Mouse (Mus musculus): ENCODE results near the gene D430041D05Rik. TPM values are rescaled to one million over a fixed set of nuclear protein-coding genes. Genes with fewer than 3 reads are reported as not detected.

Gene D430041D05Rik
- polyA plus RNA-seq, 1 experiment from 2014 or later = 2.5 TPM

DNA sequence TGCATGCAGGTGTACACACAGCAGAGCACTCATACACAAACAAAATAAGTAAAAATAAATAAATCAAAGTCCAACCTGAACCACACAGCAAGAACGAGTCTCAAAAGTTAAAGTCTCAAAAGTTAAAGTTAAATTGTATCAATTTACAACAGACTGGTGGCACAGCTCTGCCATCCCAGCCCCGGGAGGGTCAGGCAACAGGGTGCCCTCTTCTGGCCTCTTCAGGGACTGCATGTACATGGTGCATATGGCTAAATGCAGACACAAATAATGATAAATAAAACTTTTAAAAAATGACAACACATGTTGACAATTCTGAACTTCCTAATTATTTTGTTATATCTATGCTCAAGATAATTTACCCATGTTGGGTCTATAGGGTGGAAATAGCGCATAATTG is 279.8 kb downstream of the D430041D05Rik start:
- peak; percentile 78 for DNase-seq (ENCODE audit: low spot score)
- no peak for ATAC-seq (replicated peaks; ENCODE audit: low FRiP score)
- no peaks in the 10 kb centered on the region for H3K4me1 ChIP-seq (replicated peaks; ENCODE audit: control insufficient read depth, insufficient read depth, low read length)
- WGBS = 65% methylated on average over 3 of the region's 3 CpGs
- no peak overlapping the region for H3K4me2 ChIP-seq (ENCODE audit: low read depth, low read length, severe bottlenecking)
- no peak overlapping the region for H3K9ac ChIP-seq (ENCODE audit: low read length)
- no peaks in the 10 kb centered on the region; the same call in 1 of the 2 replicates for H3K27me3 ChIP-seq (ENCODE audit: control insufficient read depth, insufficient read depth, low read length)
- H3K36me3 ChIP-seq (ENCODE audit: control insufficient read depth, insufficient read depth, low read length) = no peaks in the 10 kb centered on the region
- H3K4me3 ChIP-seq (ENCODE audit: low read depth, low read length) = no peak overlapping the region
- H3K27ac ChIP-seq (ENCODE audit: low read depth, low read length) = no peak overlapping the region
- no peaks in the 10 kb centered on the region for H3K9me3 ChIP-seq (ENCODE audit: control insufficient read depth, low read length)

GRCm38 (mm10) chr2:104130165-104130564 is 280.6 kb downstream of the D430041D05Rik start:
- H3K9me3 ChIP-seq (ENCODE audit: control insufficient read depth, low read length) = no peaks in the 10 kb centered on the region
- H3K9ac ChIP-seq (ENCODE audit: low read length) = no peak overlapping the region
- WGBS = 86% methylated on average over 6 of the region's 6 CpGs
- no peak overlapping the region for H3K4me2 ChIP-seq (ENCODE audit: low read depth, low read length, severe bottlenecking)
- peaks cover 2% of the 10 kb centered on the region for H3K27me3 ChIP-seq (ENCODE audit: control insufficient read depth, insufficient read depth, low read length)
- DNase-seq (ENCODE audit: low spot score) (no peak), ATAC-seq (replicated peaks; ENCODE audit: low FRiP score) (no peak)
- no peaks in the 10 kb centered on the region for H3K36me3 ChIP-seq (ENCODE audit: control insufficient read depth, insufficient read depth, low read length)
- H3K27ac ChIP-seq (ENCODE audit: low read depth, low read length) = no peak overlapping the region
- H3K4me1 ChIP-seq (replicated peaks; ENCODE audit: control insufficient read depth, insufficient read depth, low read length) = no peaks in the 10 kb centered on the region
- H3K4me3 ChIP-seq (ENCODE audit: low read depth, low read length) = no peak overlapping the region

DNA sequence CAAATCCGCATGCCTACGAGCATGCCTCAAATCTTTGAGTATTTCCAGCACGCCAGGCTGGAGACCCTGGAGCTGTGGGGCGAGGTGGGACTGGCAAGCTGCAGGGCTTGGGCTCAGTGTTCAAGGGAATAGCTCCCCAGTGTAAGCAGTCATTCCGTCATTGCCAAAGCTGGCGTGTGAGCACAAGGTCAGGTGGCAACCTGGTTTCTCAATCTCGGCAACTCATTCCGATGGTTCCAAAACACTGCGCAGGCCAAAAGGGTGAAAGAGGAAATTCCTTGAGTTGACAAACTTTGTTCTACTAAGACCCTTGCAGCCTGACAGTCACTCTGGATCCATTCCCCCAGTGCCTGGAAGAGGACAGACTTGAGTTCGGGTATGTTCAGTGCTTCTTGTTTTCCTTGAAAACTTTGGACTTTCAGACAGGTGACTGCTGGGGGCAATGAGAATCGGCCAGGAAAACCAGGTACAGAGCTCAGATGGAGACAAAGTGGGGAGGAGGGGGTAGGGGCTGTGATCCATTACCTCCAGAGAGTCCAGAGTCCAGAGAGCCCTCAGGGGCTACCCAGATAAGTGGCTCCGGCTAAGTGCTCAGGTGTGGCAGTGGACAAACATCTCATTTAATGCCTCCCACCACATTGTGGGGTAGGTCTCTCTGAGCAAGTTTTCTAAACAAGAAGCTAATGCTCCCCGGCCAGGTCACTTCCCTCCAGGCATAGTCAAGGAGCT is 281.8 kb downstream of the D430041D05Rik start:
- Histone ChIP-seq H3K9ac (ENCODE audit: low read length) (no peak overlapping the region), H3K27me3 (ENCODE audit: control insufficient read depth, insufficient read depth, low read length) (peaks cover 2% of the 10 kb centered on the region), H3K4me2 (ENCODE audit: low read depth, low read length, severe bottlenecking) (no peak overlapping the region), H3K4me3 (ENCODE audit: low read depth, low read length) (no peak overlapping the region), H3K4me1 (replicated peaks; ENCODE audit: control insufficient read depth, insufficient read depth, low read length) (no peaks in the 10 kb centered on the region), H3K36me3 (ENCODE audit: control insufficient read depth, insufficient read depth, low read length) (no peaks in the 10 kb centered on the region), H3K9me3 (ENCODE audit: control insufficient read depth, low read length) (no peaks in the 10 kb centered on the region), H3K27ac (ENCODE audit: low read depth, low read length) (no peak overlapping the region)
- WGBS = 86% methylated on average over 13 of the region's 13 CpGs
- ATAC-seq (replicated peaks; ENCODE audit: low FRiP score) (no peak), DNase-seq (ENCODE audit: low spot score) (no peak)

DNA sequence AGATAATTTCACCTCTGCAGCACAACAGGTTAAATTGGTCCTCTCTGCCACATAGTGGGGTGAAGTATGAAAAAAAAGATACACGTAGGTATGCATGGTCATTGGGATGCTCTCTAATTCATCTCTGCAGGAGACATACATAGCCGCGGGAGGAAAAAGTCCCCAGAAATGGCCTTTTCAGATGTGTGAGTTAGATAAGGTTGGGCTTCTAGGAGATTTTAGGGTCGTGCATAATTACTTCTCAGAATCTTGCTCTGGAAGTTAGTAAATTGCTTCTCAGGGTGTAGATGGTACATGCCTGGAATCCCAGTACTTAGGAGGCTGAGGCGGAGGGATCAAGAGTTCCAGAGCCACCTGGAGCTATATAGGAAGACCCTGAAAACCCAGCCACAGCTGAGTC is 286.7 kb downstream of the D430041D05Rik start:
- no peak overlapping the region for H3K4me2 ChIP-seq (ENCODE audit: low read depth, low read length, severe bottlenecking)
- 85% methylated on average over 5 of the region's 5 CpGs for WGBS
- no peak overlapping the region for H3K4me3 ChIP-seq (ENCODE audit: low read depth, low read length)
- H3K36me3 ChIP-seq (ENCODE audit: control insufficient read depth, insufficient read depth, low read length) = no peaks in the 10 kb centered on the region
- H3K27me3 ChIP-seq (ENCODE audit: control insufficient read depth, insufficient read depth, low read length) = peaks cover 7% of the 10 kb centered on the region
- no peak overlapping the region for H3K27ac ChIP-seq (ENCODE audit: low read depth, low read length)
- H3K9me3 ChIP-seq (ENCODE audit: control insufficient read depth, low read length) = no peaks in the 10 kb centered on the region
- no peaks in the 10 kb centered on the region; the same call in 1 of the 2 replicates for H3K4me1 ChIP-seq (replicated peaks; ENCODE audit: control insufficient read depth, insufficient read depth, low read length)
- no peak for ATAC-seq (replicated peaks; ENCODE audit: low FRiP score)
- no peak for DNase-seq (ENCODE audit: low spot score)
- no peak overlapping the region for H3K9ac ChIP-seq (ENCODE audit: low read length)

DNA sequence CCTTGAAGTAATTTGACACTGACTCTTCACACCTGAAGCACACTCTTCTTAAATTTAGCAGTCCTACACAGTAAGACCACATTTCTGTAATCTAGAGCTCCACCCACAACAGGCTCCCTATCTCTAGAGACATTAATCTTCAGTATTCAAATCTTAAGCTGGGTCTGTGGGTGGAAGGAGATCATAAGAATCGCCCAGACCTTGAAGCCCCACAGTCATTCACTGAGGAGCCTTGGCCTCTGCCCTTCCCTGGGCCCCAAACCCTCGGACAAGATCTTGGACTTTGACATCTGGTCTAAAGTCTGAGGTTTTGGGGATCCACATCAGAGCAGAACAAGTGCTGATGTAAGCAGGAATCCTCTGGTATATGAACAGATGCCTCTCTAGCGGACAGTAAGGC is 287.3 kb downstream of the D430041D05Rik start:
- Histone ChIP-seq H3K9ac (ENCODE audit: low read length) (no peak overlapping the region), H3K4me3 (ENCODE audit: low read depth, low read length) (no peak overlapping the region), H3K9me3 (ENCODE audit: control insufficient read depth, low read length) (no peaks in the 10 kb centered on the region), H3K4me1 (replicated peaks; ENCODE audit: control insufficient read depth, insufficient read depth, low read length) (peaks cover 2% of the 10 kb centered on the region; the same call in 1 of the 2 replicates), H3K27me3 (ENCODE audit: control insufficient read depth, insufficient read depth, low read length) (peaks cover 7% of the 10 kb centered on the region), H3K36me3 (ENCODE audit: control insufficient read depth, insufficient read depth, low read length) (no peaks in the 10 kb centered on the region), H3K4me2 (ENCODE audit: low read depth, low read length, severe bottlenecking) (peak overlapping the region; percentile 97), H3K27ac (ENCODE audit: low read depth, low read length) (no peak overlapping the region)
- ATAC-seq (replicated peaks; ENCODE audit: low FRiP score) (no peak), DNase-seq (ENCODE audit: low spot score) (no peak)
- 45% methylated on average over 3 of the region's 3 CpGs for WGBS

- Histone ChIP-seq H3K4me3 (ENCODE audit: low read depth, low read length) (peak within 1 kb of the TSS; percentile 51), H3K36me3 (ENCODE audit: control insufficient read depth, insufficient read depth, low read length) (no peaks in the 10 kb centered on the region), H3K9me3 (ENCODE audit: control insufficient read depth, low read length) (no peaks in the 10 kb centered on the region), H3K4me2 (ENCODE audit: low read depth, low read length, severe bottlenecking) (peak within 1 kb of the TSS; percentile 97), H3K27me3 (ENCODE audit: control insufficient read depth, insufficient read depth, low read length) (peaks cover 7% of the 10 kb centered on the region), H3K9ac (ENCODE audit: low read length) (peak within 1 kb of the TSS; percentile 58), H3K4me1 (replicated peaks; ENCODE audit: control insufficient read depth, insufficient read depth, low read length) (peaks cover 2% of the 10 kb centered on the region; the same call in 1 of the 2 replicates), H3K27ac (ENCODE audit: low read depth, low read length) (no peak within 1 kb of the TSS; the same call in 1 of the 2 replicates)
- WGBS = under 1% methylated on average over 68 of the region's 74 CpGs
- DNase-seq (ENCODE audit: low spot score) (peak; percentile 94), ATAC-seq (replicated peaks; ENCODE audit: low FRiP score) (peak; percentile 96)
Observed at GRCm38 (mm10) chr2:104122505-104123378, 288.1 kb downstream of the D430041D05Rik start, which contains the start of gene A930018P22Rik. A930018P22Rik (plus strand) TSS chr2:104122769.

DNA sequence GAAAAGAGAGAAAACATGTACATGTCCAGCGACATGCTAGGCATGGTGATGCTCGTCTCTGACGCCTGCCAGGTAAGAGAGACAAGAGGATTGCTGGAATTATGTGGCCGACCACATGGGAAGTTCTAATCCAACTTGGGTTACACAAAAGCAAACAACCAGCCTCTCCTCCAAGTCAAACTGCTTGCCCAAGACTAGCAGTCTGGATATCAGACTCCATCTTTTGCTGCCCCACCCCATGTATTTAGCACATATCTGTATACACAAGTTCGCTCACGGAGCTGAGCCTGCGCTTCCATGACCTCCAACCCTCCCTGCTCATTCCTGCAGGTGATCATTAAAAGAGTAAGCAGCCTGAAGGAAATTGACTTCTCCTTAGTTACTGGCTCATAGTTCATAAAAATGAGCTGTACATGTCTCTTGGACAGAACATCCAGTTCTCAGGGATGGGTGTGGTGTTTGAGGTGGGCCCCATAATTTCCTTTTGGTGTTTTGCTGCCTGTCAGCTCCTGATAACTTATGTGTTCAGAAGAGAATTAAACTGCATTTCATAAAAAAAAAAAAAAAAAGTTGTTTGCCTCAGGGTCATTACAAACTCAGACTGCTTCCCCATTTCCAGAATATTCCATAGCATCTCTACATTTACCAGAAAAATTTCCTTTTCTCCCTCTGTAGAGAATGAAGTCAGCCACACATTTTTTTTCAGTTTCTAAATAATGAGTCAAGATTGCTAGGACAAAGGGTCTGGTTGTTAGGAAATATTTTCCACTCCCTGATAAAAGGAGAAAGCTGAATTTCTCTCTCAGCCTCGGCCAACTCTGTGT is 288.9 kb downstream of the D430041D05Rik start:
- H3K27me3 ChIP-seq (ENCODE audit: control insufficient read depth, insufficient read depth, low read length) = peaks cover 7% of the 10 kb centered on the region
- DNase-seq (ENCODE audit: low spot score) = no peak
- no peak overlapping the region; the same call in 1 of the 2 replicates for H3K27ac ChIP-seq (ENCODE audit: low read depth, low read length)
- peaks cover 2% of the 10 kb centered on the region; the same call in 1 of the 2 replicates for H3K4me1 ChIP-seq (replicated peaks; ENCODE audit: control insufficient read depth, insufficient read depth, low read length)
- ATAC-seq (replicated peaks; ENCODE audit: low FRiP score) = no peak
- no peak overlapping the region for H3K9ac ChIP-seq (ENCODE audit: low read length)
- peak overlapping the region; percentile 51 for H3K4me3 ChIP-seq (ENCODE audit: low read depth, low read length)
- 79% methylated on average over 8 of the region's 8 CpGs for WGBS
- no peaks in the 10 kb centered on the region for H3K36me3 ChIP-seq (ENCODE audit: control insufficient read depth, insufficient read depth, low read length)
- H3K4me2 ChIP-seq (ENCODE audit: low read depth, low read length, severe bottlenecking) = peak overlapping the region; percentile 97
- H3K9me3 ChIP-seq (ENCODE audit: control insufficient read depth, low read length) = no peaks in the 10 kb centered on the region

DNA sequence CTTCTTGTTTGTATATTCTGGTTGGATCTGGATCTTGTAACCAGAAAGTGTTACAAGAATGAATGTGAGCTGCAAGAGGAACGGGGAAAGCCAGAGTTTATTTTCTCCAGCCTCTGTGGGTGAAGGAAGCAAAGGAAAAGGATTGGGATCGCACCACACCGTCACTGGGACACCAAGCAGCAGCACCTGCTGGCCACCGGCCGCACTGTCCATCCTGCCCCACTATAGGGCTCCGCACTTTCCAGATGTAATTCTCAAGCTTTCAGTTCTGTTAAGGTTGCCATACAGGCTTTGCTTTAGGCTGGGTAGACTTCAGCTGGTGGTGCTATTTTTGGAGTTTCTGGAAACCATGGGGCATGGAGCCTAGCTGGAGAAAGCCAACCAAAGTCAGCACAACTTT is 290.5 kb downstream of the D430041D05Rik start:
- H3K36me3 ChIP-seq (ENCODE audit: control insufficient read depth, insufficient read depth, low read length) = no peaks in the 10 kb centered on the region
- H3K27ac ChIP-seq (ENCODE audit: low read depth, low read length) = no peak overlapping the region
- H3K9me3 ChIP-seq (ENCODE audit: control insufficient read depth, low read length) = no peaks in the 10 kb centered on the region
- peaks cover 5% of the 10 kb centered on the region; the same call in 1 of the 2 replicates for H3K27me3 ChIP-seq (ENCODE audit: control insufficient read depth, insufficient read depth, low read length)
- WGBS = 62% methylated on average over 6 of the region's 6 CpGs
- DNase-seq (ENCODE audit: low spot score) (no peak), ATAC-seq (replicated peaks; ENCODE audit: low FRiP score) (no peak)
- H3K4me1 ChIP-seq (replicated peaks; ENCODE audit: control insufficient read depth, insufficient read depth, low read length) = peaks cover 2% of the 10 kb centered on the region; the same call in 1 of the 2 replicates
- H3K4me2 ChIP-seq (ENCODE audit: low read depth, low read length, severe bottlenecking) = no peak overlapping the region
- H3K4me3 ChIP-seq (ENCODE audit: low read depth, low read length) = no peak overlapping the region
- no peak overlapping the region for H3K9ac ChIP-seq (ENCODE audit: low read length)
